Mouse (Mus musculus) forebrain, postnatal 0 days (tissue): Measurements from ENCODE around the gene Arntl. TPM values are rescaled to one million over a fixed set of nuclear protein-coding genes. Genes with fewer than 3 reads are reported as not detected.

Experiments
- ATAC-seq: fragments of 200-750 bp; cut with Nextera tagmentation; 2 replicates; pipeline ENCODE4 v1.8.0; 2017; ENCODE audit warnings: mild to moderate bottlenecking, moderate library complexity
- DNase-seq: peaks from one replicate; pipeline ENCODE4 v3.0.0-alpha.2; 2015
- H3K27ac ChIP-seq: fragments of 300-500 bp; sonication (generic); 2 replicates; pipeline ENCODE4 v1.5.1; 2014; ENCODE audit warnings: low read depth, mild to moderate bottlenecking, antibody characterized with exemption, low read length, moderate library complexity, mixed read lengths
- H3K27me3 ChIP-seq: fragments of 300-500 bp; sonication (generic); 2 replicates; pipeline ENCODE4 v1.6.1; 2014; ENCODE audit warnings: mild to moderate bottlenecking, low read length, mixed read lengths; ENCODE audit not compliant: insufficient read depth
- H3K36me3 ChIP-seq: fragments of 300-500 bp; sonication (generic); 2 replicates; pipeline ENCODE4 v1.6.1; 2014; ENCODE audit warnings: mild to moderate bottlenecking, moderate library complexity; ENCODE audit not compliant: insufficient read depth
- H3K4me1 ChIP-seq: fragments of 300-500 bp; sonication (generic); 2 replicates; pipeline ENCODE4 v1.6.1; 2014; ENCODE audit warnings: antibody characterized with exemption; ENCODE audit not compliant: insufficient read depth
- H3K4me2 ChIP-seq: fragments of 300-500 bp; sonication (generic); 2 replicates; pipeline ENCODE4 v1.6.1; 2014; ENCODE audit warnings: low read depth, mild to moderate bottlenecking, moderate library complexity
- H3K4me3 ChIP-seq: fragments of 300-500 bp; sonication (generic); 2 replicates; pipeline ENCODE4 v1.5.1; 2014; ENCODE audit warnings: low read depth, low read length, mixed read lengths
- H3K9ac ChIP-seq: fragments of 300-500 bp; sonication (generic); 2 replicates; pipeline ENCODE4 v1.6.1; 2014; ENCODE audit warnings: mild to moderate bottlenecking
- H3K9me3 ChIP-seq: fragments of 300-500 bp; sonication (generic); 2 replicates; pipeline ENCODE4 v1.6.1; 2016; ENCODE audit warnings: low read length
- CTCF ChIP-seq: sonication (generic); IDR thresholded peaks from 2 replicates; pipeline ENCODE4 v1.5.1; 2016; ENCODE audit warnings: antibody characterized with exemption, control low read depth, low read depth
- WGBS: fragments of 180-500 bp; shearing (Covaris S2); extraction: QIAGEN DNeasy Blood & Tissue Kit; methylation state at CpG from one replicate; pipeline ENCODE4 v1.1.7; 2014; 5-methylcytosine and 5-hydroxymethylcytosine counted together
- polyA plus RNA-seq: library from polyadenylated mRNA; unstranded; fragments of >200 nt; fragmentation: Nextera tagmentation; extraction: Ambion mirVana; gene quantifications from 2 replicates; pipeline ENCODE4 v1.2.1, GENCODE M21; 2015
- total RNA-seq: library from RNA; depleted of rRNA; stranded (reverse); fragments of >200 nt; gene quantifications from 2 replicates; pipeline ENCODE4 v1.2.3, GENCODE M21; 2014

The Arntl gene
- total and polyA plus RNA-seq, 2 experiments from 2014 or later, result 20.7 to 32.4 TPM

DNA sequence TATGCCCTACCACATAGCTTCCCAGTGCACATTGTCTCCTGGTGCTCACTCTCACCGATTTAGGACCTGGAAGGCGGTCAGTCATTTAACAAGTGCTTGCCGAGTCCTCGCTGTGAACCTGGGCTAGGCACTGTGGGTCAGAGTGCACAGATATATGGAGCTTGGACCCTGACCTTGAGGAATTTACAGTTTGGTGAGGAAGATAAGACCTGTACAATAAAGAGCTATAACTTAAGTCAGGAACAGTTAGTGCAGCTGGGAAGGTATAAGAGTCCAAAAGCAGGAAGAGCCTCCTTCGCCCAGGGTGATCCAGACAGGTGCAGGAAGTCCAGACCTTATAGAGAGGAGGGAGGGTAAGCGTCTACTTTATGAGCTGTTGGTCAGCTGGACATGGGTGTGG lies 29.2 kb upstream of the Arntl start:
- no peak overlapping the region for H3K4me3 ChIP-seq
- H3K27ac ChIP-seq, result no peak overlapping the region
- no peak for DNase-seq
- 96% methylated on average over 6 of the region's 6 CpGs for WGBS
- H3K9ac ChIP-seq, result no peak overlapping the region
- no peaks in the 10 kb centered on the region for H3K4me1 ChIP-seq
- no peaks in the 10 kb centered on the region for H3K27me3 ChIP-seq
- TF ChIP-seq CTCF, result no peak
- no peak overlapping the region for H3K4me2 ChIP-seq
- H3K36me3 ChIP-seq, result no peaks in the 10 kb centered on the region
- H3K9me3 ChIP-seq, result no peaks in the 10 kb centered on the region
- ATAC-seq, result no peak

- Histone ChIP-seq H3K4me1 (no peaks in the 10 kb centered on the region), H3K36me3 (no peaks in the 10 kb centered on the region), H3K4me2 (no peak overlapping the region), H3K4me3 (no peak overlapping the region), H3K9me3 (no peaks in the 10 kb centered on the region), H3K27ac (no peak overlapping the region), H3K9ac (no peak overlapping the region), H3K27me3 (no peaks in the 10 kb centered on the region)
- DNase-seq (no peak), ATAC-seq (no peak)
- 92% methylated on average over 8 of the region's 8 CpGs for WGBS
- TF ChIP-seq CTCF, result no peak
These were observed 23.5 kb upstream of the Arntl start for GRCm38 (mm10) chr7:113183787-113184186.

- no peak overlapping the region for H3K4me2 ChIP-seq
- ATAC-seq (no peak), DNase-seq (no peak)
- no peaks in the 10 kb centered on the region for H3K9me3 ChIP-seq
- no peaks in the 10 kb centered on the region for H3K36me3 ChIP-seq
- no peak overlapping the region for H3K4me3 ChIP-seq
- H3K27ac ChIP-seq, result no peak overlapping the region
- TF ChIP-seq CTCF, result no peak
- H3K4me1 ChIP-seq, result no peaks in the 10 kb centered on the region
- no peak overlapping the region for H3K9ac ChIP-seq
- H3K27me3 ChIP-seq, result no peaks in the 10 kb centered on the region
These were observed 22.2 kb upstream of the Arntl start for GRCm38 (mm10) chr7:113185056-113185455.

DNA sequence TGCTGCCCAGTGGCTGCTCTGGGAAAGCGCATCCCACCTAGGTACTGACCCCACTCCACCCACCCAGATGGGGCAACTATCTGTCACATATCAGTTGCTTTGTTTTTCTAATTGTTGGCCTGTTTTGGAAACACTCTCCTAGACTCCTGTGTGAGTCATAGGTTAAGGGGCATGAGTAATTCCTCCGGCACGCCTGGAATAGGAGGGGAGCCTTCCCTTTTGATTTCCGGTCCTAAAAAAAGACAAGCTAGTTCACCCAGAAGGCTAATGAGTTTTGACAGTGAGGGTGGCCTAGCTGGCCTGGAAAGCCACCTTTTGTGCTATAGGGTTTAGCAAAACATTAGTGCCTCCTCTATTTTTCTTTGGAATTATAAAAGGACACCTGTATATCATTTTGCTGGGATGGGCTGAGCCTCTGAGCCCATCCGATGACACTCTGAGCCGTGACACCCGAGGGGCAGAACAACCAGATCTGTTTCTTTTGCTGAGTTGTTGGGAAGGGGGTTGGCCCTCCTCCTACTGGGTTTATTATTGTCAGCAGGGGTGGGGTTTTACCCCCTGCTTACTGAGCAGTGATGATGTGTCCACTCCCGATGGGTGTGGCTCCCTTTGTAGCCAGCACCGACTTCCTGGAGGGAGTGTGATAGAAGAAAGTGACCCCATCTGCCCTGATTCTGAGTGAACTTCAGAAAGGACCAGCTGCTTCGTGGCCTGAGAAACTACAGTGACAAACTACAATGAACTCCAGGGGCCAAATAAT lies 21.0 kb upstream of the Arntl start:
- 70% methylated on average over 10 of the region's 10 CpGs for WGBS

GRCm38 (mm10) chr7:113188091-113188490 lies 19.2 kb upstream of the Arntl start:
- 62% methylated on average over 2 of the region's 2 CpGs for WGBS
- no peaks in the 10 kb centered on the region for H3K4me1 ChIP-seq
- no peak for ATAC-seq

More for the DNA sequence above, 21.0 kb upstream of the Arntl start:
- no peak for ATAC-seq
- DNase-seq, result no peak
- TF ChIP-seq CTCF, result no peak
- H3K9me3 ChIP-seq, result no peaks in the 10 kb centered on the region; the same call in 1 of the 2 replicates
- no peaks in the 10 kb centered on the region for H3K4me1 ChIP-seq
- H3K27me3 ChIP-seq, result no peaks in the 10 kb centered on the region
- no peak overlapping the region for H3K4me3 ChIP-seq
- H3K9ac ChIP-seq, result no peak overlapping the region
- no peak overlapping the region for H3K27ac ChIP-seq
- H3K36me3 ChIP-seq, result no peaks in the 10 kb centered on the region
- no peak overlapping the region for H3K4me2 ChIP-seq

GRCm38 (mm10) chr7:113188566-113188965 lies 18.7 kb upstream of the Arntl start:
- ATAC-seq (no peak), DNase-seq (no peak)
- TF ChIP-seq CTCF, result no peak
- Histone ChIP-seq H3K27me3 (no peaks in the 10 kb centered on the region), H3K4me1 (no peaks in the 10 kb centered on the region), H3K4me2 (no peak overlapping the region), H3K9me3 (no peaks in the 10 kb centered on the region; the same call in 1 of the 2 replicates), H3K4me3 (no peak overlapping the region), H3K27ac (no peak overlapping the region), H3K9ac (no peak overlapping the region), H3K36me3 (no peaks in the 10 kb centered on the region)
- 45% methylated on average over 9 of the region's 9 CpGs for WGBS

More at GRCm38 (mm10) chr7:113188091-113188490, 19.2 kb upstream of the Arntl start:
- Histone ChIP-seq H3K27me3 (no peaks in the 10 kb centered on the region), H3K36me3 (no peaks in the 10 kb centered on the region), H3K9ac (no peak overlapping the region), H3K4me3 (no peak overlapping the region), H3K27ac (no peak overlapping the region), H3K9me3 (no peaks in the 10 kb centered on the region; the same call in 1 of the 2 replicates), H3K4me2 (no peak overlapping the region)
- no peak for TF ChIP-seq CTCF
- no peak for DNase-seq

GRCm38 (mm10) chr7:113191787-113192186 lies 15.5 kb upstream of the Arntl start:
- Histone ChIP-seq H3K36me3 (no peaks in the 10 kb centered on the region), H3K9me3 (no peaks in the 10 kb centered on the region; the same call in 1 of the 2 replicates), H3K4me1 (no peaks in the 10 kb centered on the region), H3K4me2 (no peak overlapping the region), H3K9ac (no peak overlapping the region), H3K27me3 (no peaks in the 10 kb centered on the region), H3K27ac (no peak overlapping the region), H3K4me3 (no peak overlapping the region)
- TF ChIP-seq CTCF, result 0 out of 2 replicates have a peak, but pooled peaks have one; percentile 12
- ATAC-seq, result no peak
- no peak for DNase-seq
- WGBS, result 68% methylated on average over 1 of the region's 1 CpGs
